Mouse (Mus musculus) liver, embryonic 16.5 days (tissue): Measurements from ENCODE around the gene Ccl8. TPM values are rescaled to one million over a fixed set of nuclear protein-coding genes. Genes with fewer than 3 reads are reported as not detected.

Experiments used
- ATAC-seq: fragments of 200-750 bp; cut with Nextera tagmentation; 2 replicates; pipeline ENCODE4 v1.8.0; 2017; ENCODE audit warnings: low read depth, mild to moderate bottlenecking, moderate number of reproducible peaks, moderate library complexity
- H3K27ac ChIP-seq: fragments of 300-500 bp; sonication (generic); 2 replicates; pipeline ENCODE4 v1.5.1; 2014; ENCODE audit warnings: mild to moderate bottlenecking, low read length
- H3K27me3 ChIP-seq: fragments of 300-500 bp; sonication (generic); 2 replicates; pipeline ENCODE4 v1.6.1; 2014; ENCODE audit warnings: low read depth, low read length, mixed read lengths; ENCODE audit not compliant: control insufficient read depth, insufficient read depth
- H3K36me3 ChIP-seq: fragments of 300-500 bp; sonication (generic); 2 replicates; pipeline ENCODE4 v1.6.1; 2014; ENCODE audit warnings: mild to moderate bottlenecking; ENCODE audit not compliant: control insufficient read depth, insufficient read depth
- H3K4me1 ChIP-seq: fragments of 300-500 bp; sonication (generic); 2 replicates; pipeline ENCODE4 v1.6.1; 2014; ENCODE audit warnings: low read depth, low read length, mixed read lengths; ENCODE audit not compliant: control insufficient read depth
- H3K4me2 ChIP-seq: fragments of 300-500 bp; sonication (generic); 2 replicates; pipeline ENCODE4 v1.6.1; 2014; ENCODE audit warnings: low read depth, low read length, mixed read lengths
- H3K4me3 ChIP-seq: fragments of 300-500 bp; sonication (generic); 2 replicates; pipeline ENCODE4 v1.5.1; 2014; ENCODE audit warnings: low read depth, mild to moderate bottlenecking, low read length
- H3K9ac ChIP-seq: fragments of 300-500 bp; sonication (generic); 2 replicates; pipeline ENCODE4 v1.6.1; 2014; ENCODE audit warnings: low read depth, low read length
- H3K9me3 ChIP-seq: fragments of 300-500 bp; sonication (generic); replicated peaks from 2 replicates; pipeline ENCODE4 v1.6.1; 2016; ENCODE audit warnings: low read length; ENCODE audit not compliant: control insufficient read depth
- WGBS: fragments of 180-500 bp; shearing (Covaris S2); extraction: QIAGEN DNeasy Blood & Tissue Kit; methylation state at CpG from one replicate; pipeline ENCODE4 v1.1.7; 2014; ENCODE audit not compliant: insufficient replicate concordance; 5-methylcytosine and 5-hydroxymethylcytosine counted together
- polyA plus RNA-seq: library from polyadenylated mRNA; unstranded; fragments of >200 nt; fragmentation: Nextera tagmentation; extraction: Ambion mirVana; gene quantifications from 2 replicates; pipeline ENCODE4 v1.2.1, GENCODE M21; 2015

The Ccl8 gene
- polyA plus RNA-seq, 1 experiment from 2014 or later: not detected

DNA sequence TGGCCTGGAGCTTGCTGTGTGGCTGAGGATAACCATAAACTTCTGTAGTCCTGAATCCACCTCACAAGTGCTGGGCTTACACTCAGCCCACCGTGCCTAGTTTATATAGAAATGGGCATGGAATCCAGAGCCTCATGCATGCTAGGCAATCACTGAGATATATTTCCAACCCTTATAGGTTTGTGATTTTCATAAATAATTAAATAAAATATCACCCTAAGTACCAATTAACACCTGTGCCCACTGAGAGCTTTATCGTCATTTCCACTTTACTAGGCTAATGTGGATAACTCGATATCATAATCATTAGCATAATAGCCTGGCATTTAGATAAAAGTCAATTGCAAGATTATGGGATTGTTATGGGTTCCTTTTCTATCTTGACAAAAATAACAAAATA is 30.6 kb upstream of the Ccl8 start:
- Histone ChIP-seq H3K36me3 (no peaks in the 10 kb centered on the region), H3K4me1 (no peaks in the 10 kb centered on the region), H3K9ac (no peak overlapping the region), H3K27me3 (no peaks in the 10 kb centered on the region), H3K4me3 (no peak overlapping the region), H3K27ac (no peak overlapping the region), H3K9me3 (no peaks in the 10 kb centered on the region), H3K4me2 (no peak overlapping the region)
- 70% methylated on average over 3 of the region's 3 CpGs for WGBS
- no peak for ATAC-seq

DNA sequence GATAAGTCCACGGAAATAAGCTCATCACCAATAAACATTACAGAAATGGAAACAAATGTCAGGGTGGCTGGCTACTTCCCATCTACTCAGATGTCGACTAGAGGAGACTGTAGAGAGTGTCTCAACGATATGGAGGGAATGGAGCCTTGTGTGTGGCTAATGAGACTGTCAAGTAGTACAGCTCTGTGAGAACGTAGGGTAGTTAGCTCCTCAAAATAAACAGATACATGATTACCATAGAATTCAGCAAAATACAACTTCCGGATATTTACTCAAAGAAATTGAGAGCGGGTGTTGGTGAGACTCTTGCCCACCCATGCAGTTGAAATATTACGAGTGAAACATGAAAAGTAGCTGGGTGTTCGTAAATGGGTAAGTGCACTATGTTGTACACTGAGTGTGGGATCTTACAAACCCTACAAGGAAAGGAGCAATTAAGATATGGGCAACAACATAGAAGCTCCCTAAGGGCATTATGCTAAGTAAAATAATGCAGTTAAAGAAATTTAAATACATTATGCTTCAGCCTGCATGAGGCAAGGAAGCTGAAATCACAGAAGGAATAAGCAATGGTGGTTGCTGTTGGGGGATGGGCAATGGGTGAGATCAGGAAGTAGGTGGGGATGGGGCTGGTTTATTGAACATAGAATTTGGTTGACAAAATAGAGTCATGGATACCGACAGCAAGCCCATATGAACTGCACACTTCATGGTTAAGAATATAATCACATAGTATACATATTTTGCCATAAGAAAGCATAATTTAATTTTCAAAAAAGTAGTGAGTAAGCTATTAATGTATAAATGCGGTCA is 15.3 kb upstream of the Ccl8 start:
- no peak overlapping the region for H3K27ac ChIP-seq
- ATAC-seq: no peak
- no peak overlapping the region for H3K4me3 ChIP-seq
- H3K27me3 ChIP-seq: no peaks in the 10 kb centered on the region
- H3K4me2 ChIP-seq: no peak overlapping the region
- 62% methylated on average over 10 of the region's 10 CpGs for WGBS
- no peaks in the 10 kb centered on the region for H3K36me3 ChIP-seq
- no peaks in the 10 kb centered on the region for H3K4me1 ChIP-seq
- H3K9me3 ChIP-seq: no peaks in the 10 kb centered on the region
- no peak overlapping the region for H3K9ac ChIP-seq

DNA sequence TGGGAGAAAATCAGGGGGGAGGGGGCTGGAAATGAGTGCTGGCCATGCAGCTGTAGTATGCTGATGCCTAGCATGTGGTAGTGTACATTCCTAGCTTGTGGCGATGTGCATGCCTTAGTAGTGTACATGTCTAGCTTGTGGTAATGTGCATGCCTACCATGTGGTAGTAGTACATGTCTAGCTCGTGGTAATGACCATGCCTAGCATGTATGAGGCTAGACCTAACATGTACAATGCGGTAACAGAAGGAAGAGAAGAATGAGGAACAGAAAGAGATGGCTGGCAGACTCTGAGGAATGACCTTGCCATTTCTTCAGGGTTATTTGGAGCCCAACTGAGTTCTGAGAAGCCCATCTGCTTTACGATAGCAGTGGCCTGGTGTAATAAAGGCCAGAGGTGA is 13.9 kb upstream of the Ccl8 start:
- Histone ChIP-seq H3K9me3 (no peaks in the 10 kb centered on the region), H3K4me3 (no peak overlapping the region), H3K9ac (no peak overlapping the region), H3K36me3 (no peaks in the 10 kb centered on the region), H3K27ac (no peak overlapping the region), H3K4me2 (no peak overlapping the region), H3K4me1 (no peaks in the 10 kb centered on the region), H3K27me3 (no peaks in the 10 kb centered on the region)
- WGBS: 56% methylated on average over 4 of the region's 4 CpGs
- ATAC-seq: no peak

DNA sequence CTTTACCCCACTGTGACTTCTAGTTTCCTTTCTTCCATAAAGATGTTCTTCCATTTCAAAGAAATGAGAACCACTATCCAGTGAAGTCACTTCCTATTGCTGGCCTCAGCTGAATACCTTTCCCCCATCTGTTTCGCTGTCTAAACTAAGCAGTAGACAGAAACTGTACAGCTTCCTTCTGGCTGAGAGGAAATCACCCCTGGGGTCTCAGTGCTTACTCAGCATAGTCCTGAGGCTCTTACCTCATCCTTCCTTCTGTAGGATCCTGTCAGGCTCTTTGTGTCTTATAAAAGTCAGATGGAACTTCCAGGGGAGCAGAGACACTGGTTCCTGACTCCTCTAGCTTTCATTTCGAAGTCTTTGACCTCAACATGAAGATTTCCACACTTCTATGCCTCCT is 13.5 kb upstream of the Ccl8 start, which contains the start of gene Ccl12:
Ccl12 (plus strand) TSS at position 317 of the 400 bp plus-strand sequence.
- Histone ChIP-seq H3K27me3 (no peaks in the 10 kb centered on the region), H3K27ac (no peak within 1 kb of the TSS), H3K9me3 (no peaks in the 10 kb centered on the region), H3K4me1 (no peaks in the 10 kb centered on the region), H3K9ac (no peak within 1 kb of the TSS), H3K4me3 (no peak within 1 kb of the TSS), H3K36me3 (no peaks in the 10 kb centered on the region), H3K4me2 (no peak within 1 kb of the TSS)
- WGBS: 28% methylated on average over 2 of the region's 2 CpGs
- no peak for ATAC-seq

DNA sequence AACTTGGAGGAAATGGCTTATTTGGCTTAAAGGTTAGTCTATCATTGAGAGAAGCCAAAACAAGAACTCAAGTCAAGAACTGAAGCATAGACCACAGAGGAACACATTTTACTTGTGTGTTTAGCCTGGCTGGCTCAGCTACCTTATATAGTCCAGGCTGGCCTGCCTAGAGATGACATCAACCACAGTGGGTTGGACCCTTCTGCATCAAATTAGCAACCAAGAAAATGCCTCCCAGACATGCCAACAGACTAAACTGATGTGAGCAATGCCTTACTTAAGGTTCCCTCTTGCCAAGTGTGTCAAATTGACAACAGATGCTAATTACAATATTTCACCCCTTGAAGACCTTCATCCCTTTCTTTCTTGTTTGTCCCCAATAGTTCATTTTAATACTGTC is 5.4 kb upstream of the Ccl8 start:
- H3K9ac ChIP-seq: no peak overlapping the region
- H3K4me3 ChIP-seq: no peak overlapping the region
- no peak overlapping the region for H3K4me2 ChIP-seq
- H3K36me3 ChIP-seq: no peaks in the 10 kb centered on the region
- H3K27ac ChIP-seq: no peak overlapping the region
- ATAC-seq: no peak
- H3K9me3 ChIP-seq: no peaks in the 10 kb centered on the region
- H3K27me3 ChIP-seq: no peaks in the 10 kb centered on the region
- no peaks in the 10 kb centered on the region for H3K4me1 ChIP-seq

DNA sequence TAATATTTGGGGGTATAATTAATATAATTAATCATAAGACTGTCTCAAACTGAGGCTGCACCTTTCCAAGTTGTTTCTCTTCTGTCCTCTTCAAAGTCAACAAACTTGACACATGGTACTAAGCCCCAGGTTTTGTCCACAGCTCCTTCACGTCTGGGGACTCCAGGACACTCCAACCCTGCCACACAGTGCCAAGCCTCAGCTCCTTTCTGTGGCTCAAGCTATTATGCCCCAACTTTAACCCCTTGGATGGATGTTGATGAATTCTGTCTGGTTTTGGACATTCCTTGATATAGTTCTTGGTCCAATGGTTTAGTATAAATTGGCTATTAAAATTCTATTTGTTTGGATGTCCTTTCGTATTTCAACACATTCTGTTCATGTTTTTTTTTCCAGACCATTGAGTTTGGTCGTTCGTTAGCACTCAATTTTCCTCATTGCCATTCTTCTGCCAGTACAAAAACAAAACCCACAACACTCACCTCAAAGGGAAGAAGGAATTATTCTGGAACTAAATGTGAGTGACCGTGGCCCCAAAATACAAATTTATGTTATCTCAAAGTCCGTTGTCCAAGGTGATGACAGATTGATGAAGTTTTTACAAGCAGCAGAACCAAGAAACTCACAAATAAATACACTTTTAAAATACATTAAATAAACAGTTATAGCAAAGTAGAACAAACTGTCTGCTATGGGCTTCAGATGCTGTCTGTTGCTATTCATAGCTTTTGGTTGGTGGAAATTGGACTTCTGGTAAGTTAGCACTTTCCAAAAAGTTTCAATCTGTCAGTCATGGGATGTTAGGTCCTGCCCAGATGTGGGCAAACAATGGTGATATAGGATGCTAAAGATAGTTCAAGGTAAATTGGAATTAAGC is 4.4 kb upstream of the Ccl8 start:
- no peak overlapping the region for H3K9ac ChIP-seq
- 55% methylated on average over 6 of the region's 6 CpGs for WGBS
- no peaks in the 10 kb centered on the region for H3K9me3 ChIP-seq
- H3K27ac ChIP-seq: no peak overlapping the region
- H3K4me3 ChIP-seq: no peak overlapping the region
- H3K27me3 ChIP-seq: no peaks in the 10 kb centered on the region
- H3K4me2 ChIP-seq: no peak overlapping the region
- ATAC-seq: no peak
- H3K4me1 ChIP-seq: no peaks in the 10 kb centered on the region
- H3K36me3 ChIP-seq: no peaks in the 10 kb centered on the region

DNA sequence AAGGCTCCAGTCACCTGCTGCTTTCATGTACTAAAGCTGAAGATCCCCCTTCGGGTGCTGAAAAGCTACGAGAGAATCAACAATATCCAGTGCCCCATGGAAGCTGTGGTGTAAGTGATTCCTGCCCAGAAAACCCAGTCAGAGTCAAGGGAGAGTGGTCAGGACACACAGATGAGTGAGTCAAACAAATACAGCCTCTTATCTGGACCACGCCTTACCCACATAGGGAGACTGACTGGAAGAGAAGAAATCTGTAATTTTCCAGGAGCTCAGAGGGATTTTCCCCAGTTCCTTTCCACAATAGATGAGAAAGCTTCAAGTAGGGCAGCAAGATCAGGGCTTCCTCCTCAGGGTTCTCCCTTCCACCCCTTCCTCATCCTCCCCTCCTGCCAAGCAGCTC is 1.1 kb downstream of the Ccl8 start:
- H3K4me1 ChIP-seq: no peaks in the 10 kb centered on the region
- ATAC-seq: no peak
- WGBS: 57% methylated on average over 3 of the region's 3 CpGs

DNA sequence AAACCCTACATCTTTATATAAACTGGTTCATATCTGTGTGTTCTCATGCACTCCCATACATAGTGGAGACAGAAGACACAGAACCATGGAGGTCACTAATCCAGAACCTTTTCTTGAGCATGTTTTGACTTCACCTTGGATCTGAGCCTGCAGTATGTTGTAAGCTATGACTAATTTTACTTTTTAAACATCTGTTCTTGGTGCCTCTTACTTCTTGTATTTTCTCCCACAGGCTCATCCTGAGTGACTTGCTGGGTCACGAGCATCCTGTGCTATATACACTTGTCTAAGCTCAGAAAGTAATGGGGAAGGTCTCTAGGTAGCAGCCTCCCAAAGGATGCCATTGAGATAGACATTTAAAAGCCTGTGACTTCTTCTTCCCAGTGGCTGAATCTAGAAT is 18.0 kb downstream of the Ccl8 start:
- Histone ChIP-seq H3K9me3 (no peaks in the 10 kb centered on the region), H3K9ac (no peak overlapping the region), H3K4me2 (no peak overlapping the region), H3K27me3 (no peaks in the 10 kb centered on the region), H3K36me3 (no peaks in the 10 kb centered on the region), H3K4me3 (no peak overlapping the region), H3K4me1 (no peaks in the 10 kb centered on the region), H3K27ac (no peak overlapping the region)
- ATAC-seq: no peak
- 32% methylated on average over 1 of the region's 1 CpGs for WGBS

More for the DNA sequence above, 1.1 kb downstream of the Ccl8 start:
- Histone ChIP-seq H3K9ac (no peak overlapping the region), H3K9me3 (no peaks in the 10 kb centered on the region), H3K27ac (no peak overlapping the region), H3K4me3 (no peak overlapping the region), H3K36me3 (no peaks in the 10 kb centered on the region), H3K27me3 (no peaks in the 10 kb centered on the region), H3K4me2 (no peak overlapping the region)

DNA sequence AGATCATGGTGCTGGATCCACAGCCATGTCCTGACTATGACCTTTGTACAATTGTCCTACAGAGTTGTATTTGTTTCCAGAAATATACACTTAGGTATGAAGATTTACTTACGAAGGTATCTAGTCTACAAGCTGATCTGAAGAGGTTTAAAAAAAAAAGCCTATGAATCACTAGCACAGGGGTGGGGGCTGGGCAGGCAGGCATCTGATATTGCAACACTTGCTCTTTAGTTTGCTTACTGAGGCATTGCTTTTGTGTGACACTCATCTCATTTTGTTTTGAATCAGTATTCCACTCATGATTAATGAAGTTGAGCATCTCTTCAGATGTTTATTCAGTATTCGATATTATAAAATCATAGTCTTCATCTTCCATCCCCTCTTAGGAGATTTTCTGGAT is 21.2 kb downstream of the Ccl8 start:
- Histone ChIP-seq H3K27ac (no peak overlapping the region), H3K4me2 (no peak overlapping the region), H3K4me3 (no peak overlapping the region), H3K9me3 (no peaks in the 10 kb centered on the region), H3K4me1 (no peaks in the 10 kb centered on the region), H3K27me3 (no peaks in the 10 kb centered on the region), H3K36me3 (no peaks in the 10 kb centered on the region), H3K9ac (no peak overlapping the region)
- ATAC-seq: no peak
- 59% methylated on average over 2 of the region's 2 CpGs for WGBS
